Mouse (Mus musculus) intestine, postnatal 0 days (tissue): ENCODE data around the gene Abhd4. TPM values are rescaled to one million over a fixed set of nuclear protein-coding genes. Genes with fewer than 3 reads are reported as not detected.

Source experiments
- ATAC-seq: fragments of 200-750 bp; cut with Nextera tagmentation; 2 replicates; pipeline ENCODE4 v1.8.0; 2017; ENCODE audit warnings: mild to moderate bottlenecking, moderate TSS enrichment, moderate library complexity
- H3K27ac ChIP-seq: fragments of 300-500 bp; sonication (generic); 2 replicates; pipeline ENCODE4 v1.5.1; 2014; ENCODE audit warnings: mild to moderate bottlenecking, low read depth, low read length, moderate library complexity
- H3K27me3 ChIP-seq: fragments of 300-500 bp; sonication (generic); replicated peaks from 2 replicates; pipeline ENCODE4 v1.6.1; 2014; ENCODE audit warnings: low read length, mixed read lengths; ENCODE audit not compliant: control insufficient read depth, insufficient read depth
- H3K36me3 ChIP-seq: fragments of 300-500 bp; sonication (generic); 2 replicates; pipeline ENCODE4 v1.6.1; 2014; ENCODE audit warnings: mild to moderate bottlenecking, moderate library complexity; ENCODE audit not compliant: control insufficient read depth, insufficient read depth
- H3K4me1 ChIP-seq: fragments of 300-500 bp; sonication (generic); replicated peaks from 2 replicates; pipeline ENCODE4 v1.6.1; 2014; ENCODE audit warnings: antibody characterized with exemption, low read length, mixed read lengths; ENCODE audit not compliant: control insufficient read depth, insufficient read depth
- H3K4me2 ChIP-seq: fragments of 300-500 bp; sonication (generic); replicated peaks from 2 replicates; pipeline ENCODE4 v1.6.1; 2014; ENCODE audit warnings: low read depth, mild to moderate bottlenecking, moderate library complexity
- H3K4me3 ChIP-seq: fragments of 300-500 bp; sonication (generic); 2 replicates; pipeline ENCODE4 v1.5.1; 2014; ENCODE audit warnings: low read depth, low read length
- H3K9ac ChIP-seq: fragments of 300-500 bp; sonication (generic); 2 replicates; pipeline ENCODE4 v1.6.1; 2014; ENCODE audit warnings: mild to moderate bottlenecking, low read depth, low read length
- H3K9me3 ChIP-seq: fragments of 300-500 bp; sonication (generic); 2 replicates; pipeline ENCODE4 v1.6.1; 2016; ENCODE audit warnings: mixed run types; ENCODE audit not compliant: control insufficient read depth
- CTCF ChIP-seq: sonication (generic); IDR thresholded peaks from 2 replicates; pipeline ENCODE4 v1.5.1; 2016; ENCODE audit warnings: low read depth, mild to moderate bottlenecking, control low read depth, antibody characterized with exemption, moderate library complexity
- WGBS: fragments of 180-500 bp; shearing (Covaris S2); extraction: QIAGEN DNeasy Blood & Tissue Kit; methylation state at CpG from one replicate; pipeline ENCODE4 v1.1.7; 2014; 5-methylcytosine and 5-hydroxymethylcytosine counted together
- polyA plus RNA-seq: library from polyadenylated mRNA; unstranded; fragments of >200 nt; fragmentation: Nextera tagmentation; extraction: Ambion mirVana; gene quantifications from 2 replicates; pipeline ENCODE4 v1.2.1, GENCODE M21; 2015

Gene Abhd4
- polyA plus RNA-seq, 1 experiment from 2014 or later = 38.3 TPM

- Histone ChIP-seq H3K27me3 (no peaks in the 10 kb centered on the region), H3K4me2 (no peak overlapping the region), H3K9ac (no peak overlapping the region), H3K36me3 (no peaks in the 10 kb centered on the region), H3K4me1 (peaks cover 7% of the 10 kb centered on the region; the same call in 1 of the 2 replicates), H3K4me3 (no peak overlapping the region), H3K27ac (peak overlapping the region; percentile 82), H3K9me3 (no peaks in the 10 kb centered on the region)
- 56% methylated on average over 8 of the region's 8 CpGs for WGBS
- no peak for ATAC-seq
- TF ChIP-seq CTCF = no peak
Observed at GRCm38 (mm10) chr14:54220726-54221494, 33.1 kb upstream of the Abhd4 start.

- H3K36me3 ChIP-seq = no peaks in the 10 kb centered on the region
- TF ChIP-seq CTCF = no peak
- H3K4me3 ChIP-seq = no peak overlapping the region
- H3K4me2 ChIP-seq = no peak overlapping the region
- no peaks in the 10 kb centered on the region for H3K27me3 ChIP-seq
- ATAC-seq = no peak
- H3K9ac ChIP-seq = no peak overlapping the region
- peak overlapping the region; percentile 82 for H3K27ac ChIP-seq
- no peaks in the 10 kb centered on the region for H3K9me3 ChIP-seq
- H3K4me1 ChIP-seq = peaks cover 2% of the 10 kb centered on the region
- WGBS = 98% methylated on average over 6 of the region's 6 CpGs
Observed at GRCm38 (mm10) chr14:54221641-54222040, 32.3 kb upstream of the Abhd4 start.

- no peak for TF ChIP-seq CTCF
- peak; percentile 69 for ATAC-seq
- 56% methylated on average over 8 of the region's 8 CpGs for WGBS
- no peaks in the 10 kb centered on the region for H3K9me3 ChIP-seq
- H3K27me3 ChIP-seq = no peaks in the 10 kb centered on the region
- H3K4me3 ChIP-seq = no peak overlapping the region
- H3K9ac ChIP-seq = no peak overlapping the region
- H3K36me3 ChIP-seq = no peaks in the 10 kb centered on the region
- peak overlapping the region; percentile 82 for H3K27ac ChIP-seq
- peaks cover 2% of the 10 kb centered on the region for H3K4me1 ChIP-seq
- no peak overlapping the region for H3K4me2 ChIP-seq
Observed at GRCm38 (mm10) chr14:54222289-54222727, 31.7 kb upstream of the Abhd4 start.

- Histone ChIP-seq H3K27me3 (no peaks in the 10 kb centered on the region), H3K9ac (no peak overlapping the region), H3K27ac (peak overlapping the region; percentile 82), H3K9me3 (no peaks in the 10 kb centered on the region), H3K4me1 (peaks cover 2% of the 10 kb centered on the region), H3K4me2 (no peak overlapping the region), H3K4me3 (no peak overlapping the region), H3K36me3 (no peaks in the 10 kb centered on the region)
- no peak for ATAC-seq
- TF ChIP-seq CTCF = no peak
- 59% methylated on average over 13 of the region's 13 CpGs for WGBS
Observed at GRCm38 (mm10) chr14:54223315-54224063, 30.5 kb upstream of the Abhd4 start.

GRCm38 (mm10) chr14:54224064-54224417 lies 29.9 kb upstream of the Abhd4 start:
- peaks cover 5% of the 10 kb centered on the region for H3K4me1 ChIP-seq
- no peak for ATAC-seq
- H3K9me3 ChIP-seq = no peaks in the 10 kb centered on the region
- no peaks in the 10 kb centered on the region for H3K27me3 ChIP-seq
- H3K4me2 ChIP-seq = no peak overlapping the region
- H3K4me3 ChIP-seq = no peak overlapping the region
- H3K36me3 ChIP-seq = no peaks in the 10 kb centered on the region
- TF ChIP-seq CTCF = no peak
- 92% methylated on average over 5 of the region's 5 CpGs for WGBS
- no peak overlapping the region for H3K27ac ChIP-seq
- no peak overlapping the region for H3K9ac ChIP-seq
